Mouse (Mus musculus): ENCODE measurements around the gene Crcp.

Gene Crcp

GRCm38 (mm10) chr5:130023767-130024539 is 5.1 kb upstream of the Crcp start:
- DNase-seq (ENCODE audit: low read depth, low spot score), result peak; percentile 90

- no peak for DNase-seq (ENCODE audit: low read depth, low spot score)
These were observed 2.0 kb upstream of the Crcp start for GRCm38 (mm10) chr5:130027134-130027533.

- no peak for DNase-seq (ENCODE audit: low read depth, low spot score)
These were observed 1.4 kb upstream of the Crcp start for GRCm38 (mm10) chr5:130027696-130028095.

GRCm38 (mm10) chr5:130031410-130032390 is 2.6 kb downstream of the Crcp start:
- no peak for DNase-seq (ENCODE audit: low read depth, low spot score)

- no peak for DNase-seq (ENCODE audit: low read depth, low spot score)
These were observed 4.8 kb downstream of the Crcp start for GRCm38 (mm10) chr5:130033869-130034268.

- peak; percentile 55 for DNase-seq (ENCODE audit: low read depth, low spot score)
These were observed 7.2 kb downstream of the Crcp start for GRCm38 (mm10) chr5:130036300-130036699.

- DNase-seq (ENCODE audit: low read depth, low spot score), result peak; percentile 54
These were observed 8.8 kb downstream of the Crcp start for GRCm38 (mm10) chr5:130037752-130038455.

- no peak for DNase-seq (ENCODE audit: low read depth, low spot score)
These were observed 11.7 kb downstream of the Crcp start for GRCm38 (mm10) chr5:130040797-130041196.

GRCm38 (mm10) chr5:130041262-130041661 is 12.2 kb downstream of the Crcp start:
- DNase-seq (ENCODE audit: low read depth, low spot score), result no peak

GRCm38 (mm10) chr5:130043741-130044140 is 14.7 kb downstream of the Crcp start:
- DNase-seq (ENCODE audit: low read depth, low spot score), result no peak

- no peak for DNase-seq (ENCODE audit: low read depth, low spot score)
These were observed 15.2 kb downstream of the Crcp start for GRCm38 (mm10) chr5:130044201-130044695.

- DNase-seq (ENCODE audit: low read depth, low spot score), result no peak
These were observed 17.0 kb downstream of the Crcp start for GRCm38 (mm10) chr5:130046100-130046499.

- no peak for DNase-seq (ENCODE audit: low read depth, low spot score)
These were observed 17.5 kb downstream of the Crcp start for GRCm38 (mm10) chr5:130046589-130046988.

GRCm38 (mm10) chr5:130047013-130047412 is 17.9 kb downstream of the Crcp start:
- no peak for DNase-seq (ENCODE audit: low read depth, low spot score)

GRCm38 (mm10) chr5:130048786-130049520 is 19.9 kb downstream of the Crcp start:
- no peak for DNase-seq (ENCODE audit: low read depth, low spot score)

- DNase-seq (ENCODE audit: low read depth, low spot score), result no peak
These were observed 21.3 kb downstream of the Crcp start for GRCm38 (mm10) chr5:130050416-130050815.

GRCm38 (mm10) chr5:130051073-130051860 is 22.2 kb downstream of the Crcp start:
- no peak for DNase-seq (ENCODE audit: low read depth, low spot score)

GRCm38 (mm10) chr5:130052510-130052909 is 23.4 kb downstream of the Crcp start:
- no peak for DNase-seq (ENCODE audit: low read depth, low spot score)

- DNase-seq (ENCODE audit: low read depth, low spot score), result no peak
These were observed 23.9 kb downstream of the Crcp start for GRCm38 (mm10) chr5:130052955-130053354.

GRCm38 (mm10) chr5:130055688-130056087 is 26.6 kb downstream of the Crcp start:
- no peak for DNase-seq (ENCODE audit: low read depth, low spot score)
